Mouse (Mus musculus): ENCODE measurements around the gene Rpl9.

Rpl9 gene

GRCm38 (mm10) chr5:65371551-65371950, 19.7 kb downstream of the Rpl9 start:
- no peak for DNase-seq

GRCm38 (mm10) chr5:65367837-65368236, 23.4 kb downstream of the Rpl9 start:
- no peak for DNase-seq

GRCm38 (mm10) chr5:65357771-65358170, 33.5 kb downstream of the Rpl9 start:
- no peak for DNase-seq

GRCm38 (mm10) chr5:65356851-65357250, 34.4 kb downstream of the Rpl9 start:
- DNase-seq, result no peak

GRCm38 (mm10) chr5:65354985-65355384, 36.3 kb downstream of the Rpl9 start:
- no peak for DNase-seq

- no peak for DNase-seq
Measured at GRCm38 (mm10) chr5:65354097-65354496, 37.1 kb downstream of the Rpl9 start.

- no peak for DNase-seq
Measured at GRCm38 (mm10) chr5:65350508-65350907, 40.7 kb downstream of the Rpl9 start.

- DNase-seq, result no peak
Measured at GRCm38 (mm10) chr5:65348168-65348567, 43.1 kb downstream of the Rpl9 start, which contains the start of gene Klb. Gene Klb (plus strand): TSS chr5:65348314.

- no peak for DNase-seq
Measured at GRCm38 (mm10) chr5:65340167-65340566, 51.1 kb downstream of the Rpl9 start.

- no peak for DNase-seq
Measured at GRCm38 (mm10) chr5:65338394-65338793, 52.9 kb downstream of the Rpl9 start.

Measured in kidney, adult 9 months (tissue).